Mouse (Mus musculus) erythroblast, adult 5-6 weeks (primary cell): ENCODE data around the gene Gm20388. TPM values are rescaled to one million over a fixed set of nuclear protein-coding genes. Genes with fewer than 3 reads are reported as not detected.
A peak's percentile ranks its signal among the peaks of the same experiment; 100 is the strongest.

Experiments
- ATAC-seq: replicated peaks from 2 replicates; pipeline ENCODE4 v1.8.0; 2016; ENCODE audit warnings: moderate number of reproducible peaks, mild to moderate bottlenecking, moderate TSS enrichment, inconsistent platforms; ENCODE audit not compliant: poor library complexity, low FRiP score, severe bottlenecking
- total RNA-seq, 2 experiments: library from RNA; stranded (forward) in 1 of 2; stranded (reverse) in 1 of 2; fragments of 150-400 nt in 1 of 2; fragments of 200-764, 138-1000 nt in 1 of 2; gene quantifications; 2 replicates each; pipeline versions ENCODE4 v1.2.3 to v1.2.4; 2015 to 2017; ENCODE audit warnings: low replicate concordance in 2 of 2

The Gm20388 gene
- total RNA-seq, 2 experiments from 2014 or later = 2.9 to 7.8 TPM

- ATAC-seq = no peak
Observed at GRCm38 (mm10) chr8:122979424-122979823, 3068.8 kb downstream of the Gm20388 start.

- ATAC-seq = no peak
Observed at GRCm38 (mm10) chr8:122979865-122980509, 3069.3 kb downstream of the Gm20388 start.

GRCm38 (mm10) chr8:122981646-122982045 is 3071.0 kb downstream of the Gm20388 start:
- ATAC-seq = no peak

GRCm38 (mm10) chr8:122983178-122983942 is 3072.7 kb downstream of the Gm20388 start:
- ATAC-seq = no peak

GRCm38 (mm10) chr8:122984175-122984574 is 3073.5 kb downstream of the Gm20388 start:
- ATAC-seq = no peak

- no peak for ATAC-seq
Observed at GRCm38 (mm10) chr8:122986501-122987184, 3076.0 kb downstream of the Gm20388 start.

- ATAC-seq = no peak
Observed at GRCm38 (mm10) chr8:122987255-122987654, 3076.6 kb downstream of the Gm20388 start.

- no peak for ATAC-seq
Observed at GRCm38 (mm10) chr8:122988955-122989354, 3078.3 kb downstream of the Gm20388 start.

- no peak for ATAC-seq
Observed at GRCm38 (mm10) chr8:122989976-122990375, 3079.3 kb downstream of the Gm20388 start.

GRCm38 (mm10) chr8:122991368-122991767 is 3080.7 kb downstream of the Gm20388 start:
- ATAC-seq = no peak

GRCm38 (mm10) chr8:122992296-122992695 is 3081.7 kb downstream of the Gm20388 start:
- no peak for ATAC-seq

GRCm38 (mm10) chr8:122993031-122993430 is 3082.4 kb downstream of the Gm20388 start:
- no peak for ATAC-seq

GRCm38 (mm10) chr8:122993740-122994139 is 3083.1 kb downstream of the Gm20388 start:
- no peak for ATAC-seq

GRCm38 (mm10) chr8:122997963-122998362 is 3087.3 kb downstream of the Gm20388 start:
- no peak for ATAC-seq

- ATAC-seq = no peak
Observed at GRCm38 (mm10) chr8:123000311-123000710, 3089.7 kb downstream of the Gm20388 start.

- ATAC-seq = 0 out of 2 replicates have a peak, but pooled peaks have one; percentile 15
Observed at GRCm38 (mm10) chr8:123004033-123004922, 3093.6 kb downstream of the Gm20388 start.

- ATAC-seq = no peak
Observed at GRCm38 (mm10) chr8:123005328-123005727, 3094.7 kb downstream of the Gm20388 start.

GRCm38 (mm10) chr8:123005805-123006204 is 3095.2 kb downstream of the Gm20388 start:
- no peak for ATAC-seq

GRCm38 (mm10) chr8:123011321-123011720 is 3100.7 kb downstream of the Gm20388 start:
- no peak for ATAC-seq

- no peak for ATAC-seq
Observed at GRCm38 (mm10) chr8:123014429-123014828, 3103.8 kb downstream of the Gm20388 start.
